Mouse (Mus musculus) cerebellum, adult 11 months (tissue): ENCODE results near the gene Myo7a.

Source experiments
- DNase-seq: peaks from one replicate; pipeline ENCODE4 v3.0.0; 2022

Myo7a gene

GRCm38 (mm10) chr7:98102488-98102887 is 16.8 kb downstream of the Myo7a start:
- DNase-seq, result no peak

DNA sequence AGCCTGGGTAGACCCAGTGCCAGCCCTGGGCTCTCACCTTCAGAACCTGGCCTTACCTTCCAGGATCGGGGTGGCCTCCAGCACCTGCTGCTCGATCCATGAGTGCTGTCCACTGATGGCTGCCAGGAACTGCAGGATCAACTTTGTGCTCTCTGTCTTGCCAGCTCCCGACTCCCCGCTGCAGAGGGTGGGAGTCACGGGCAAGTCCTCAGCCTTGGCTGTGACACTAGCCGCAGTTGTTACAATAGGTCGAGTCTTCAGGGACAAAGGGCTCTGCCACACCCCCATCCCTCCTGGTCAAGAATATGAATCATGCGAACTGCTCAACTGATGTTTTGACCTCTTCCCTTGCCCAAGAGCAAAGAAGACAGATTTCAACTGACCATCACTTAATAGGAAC is 21.8 kb downstream of the Myo7a start:
- no peak for DNase-seq

DNA sequence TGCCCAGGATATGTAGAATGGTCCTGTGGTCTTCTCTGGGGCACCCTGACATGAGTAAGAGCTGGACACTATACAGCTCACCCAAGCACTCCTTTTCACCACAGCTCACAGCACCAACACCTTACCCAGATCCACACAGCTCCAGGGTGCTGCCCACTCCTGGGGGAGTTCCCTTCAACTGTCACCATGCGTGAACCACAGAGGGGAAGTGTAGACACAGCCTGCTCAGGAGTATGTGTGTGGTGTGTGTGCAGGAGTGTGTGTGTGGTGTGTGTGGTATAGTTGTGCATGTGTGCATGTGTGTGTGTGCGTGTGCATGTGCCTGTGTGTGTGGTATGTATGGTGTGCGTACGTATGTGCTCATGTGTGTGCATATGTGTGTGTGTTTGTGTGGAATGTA is 23.5 kb downstream of the Myo7a start:
- DNase-seq, result no peak

GRCm38 (mm10) chr7:98086346-98086745 is 33.0 kb downstream of the Myo7a start:
- no peak for DNase-seq

DNA sequence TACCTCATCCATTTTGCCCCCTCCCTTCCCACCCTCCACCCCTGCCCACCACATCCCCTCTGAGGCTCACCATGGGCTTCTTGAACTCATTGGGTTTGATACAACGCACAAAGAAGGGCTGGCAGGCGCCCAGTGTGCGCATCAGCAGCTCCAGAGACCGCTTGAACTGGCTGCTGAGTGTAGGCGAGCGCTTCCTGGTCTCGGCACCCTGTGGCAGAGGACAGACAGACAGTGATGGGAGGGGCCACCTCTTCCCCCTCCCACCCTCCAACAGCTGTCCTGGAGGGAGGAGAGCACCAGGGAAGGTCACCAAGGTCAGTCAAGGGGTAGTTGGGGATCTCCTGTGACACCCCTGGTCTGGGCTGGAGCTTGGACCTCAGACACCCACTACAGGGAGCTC is 34.0 kb downstream of the Myo7a start:
- DNase-seq, result no peak

DNA sequence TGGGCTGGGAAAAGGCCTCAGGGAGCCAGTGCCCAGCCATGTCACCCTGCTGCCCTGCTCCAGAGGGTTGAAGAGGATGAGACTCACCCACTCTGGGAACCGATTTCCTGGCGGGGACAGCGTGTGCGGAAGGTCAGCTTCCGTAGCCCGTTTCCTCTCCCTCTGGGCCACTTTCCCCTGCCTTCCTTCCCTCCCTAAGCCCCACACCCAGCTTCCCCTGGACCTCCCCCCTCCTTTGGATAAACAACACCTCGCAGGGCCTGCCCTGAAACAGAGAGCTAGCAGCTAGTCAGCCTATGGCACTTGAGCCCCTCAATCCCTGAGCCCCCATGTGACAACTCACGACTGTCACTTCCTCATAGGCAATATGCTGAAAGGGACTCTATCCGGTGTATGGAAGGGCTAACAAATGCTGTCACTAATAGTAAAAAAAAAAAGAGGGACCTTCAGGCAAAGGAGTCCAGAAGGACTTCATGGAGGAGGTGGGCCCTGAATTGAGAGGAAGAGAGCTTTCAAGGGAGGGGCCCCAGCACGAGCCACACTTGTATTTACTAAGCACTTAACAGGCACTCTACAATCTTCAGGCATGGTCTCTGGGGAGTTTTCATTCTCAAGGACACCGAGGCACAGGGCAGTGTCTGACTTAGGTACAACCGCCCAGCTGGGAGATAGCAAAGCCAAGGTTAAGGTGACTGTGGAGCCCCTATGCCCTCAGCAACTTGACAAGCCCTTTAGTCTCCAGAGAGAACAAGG is 34.6 kb downstream of the Myo7a start:
- no peak for DNase-seq

DNA sequence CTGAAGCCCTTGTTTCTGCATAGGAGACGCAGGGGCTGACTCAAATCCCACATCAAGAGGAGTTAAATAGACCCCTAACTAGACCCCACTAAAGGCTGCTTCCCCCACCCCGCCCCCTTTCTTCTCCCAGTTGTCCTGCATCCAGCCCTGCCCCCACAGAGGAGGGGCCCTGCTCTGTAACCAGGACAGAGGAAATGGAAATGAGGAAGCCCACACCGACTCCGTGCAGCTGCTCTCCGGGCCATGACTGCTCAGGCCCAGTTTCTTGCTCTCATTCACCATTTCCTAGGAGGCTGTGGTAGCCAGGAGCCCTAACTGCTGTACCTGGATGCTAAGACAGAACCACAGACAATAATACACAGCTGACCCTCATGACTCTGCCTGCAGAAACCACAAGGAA is 36.9 kb downstream of the Myo7a start:
- no peak for DNase-seq

DNA sequence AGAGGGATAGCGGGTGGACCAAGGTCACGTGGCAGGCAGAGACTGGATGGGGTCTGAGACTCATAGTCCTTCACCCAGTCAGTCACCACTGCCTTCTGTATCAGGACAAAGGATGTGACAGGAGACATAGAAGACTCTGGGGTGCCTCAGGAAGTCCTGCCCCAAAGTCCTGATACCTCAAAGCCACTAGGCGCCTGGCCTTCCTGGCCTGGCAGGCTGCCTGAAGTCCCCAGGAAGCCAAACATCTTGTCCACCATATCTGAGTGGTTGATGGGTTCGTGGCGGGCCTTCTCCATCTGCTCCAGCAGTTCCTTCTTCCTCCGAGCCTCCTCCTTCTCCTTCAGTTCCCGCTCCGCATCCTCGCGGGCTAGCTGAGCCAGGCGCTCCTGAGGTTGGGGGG is 41.9 kb downstream of the Myo7a start:
- DNase-seq, result no peak

DNA sequence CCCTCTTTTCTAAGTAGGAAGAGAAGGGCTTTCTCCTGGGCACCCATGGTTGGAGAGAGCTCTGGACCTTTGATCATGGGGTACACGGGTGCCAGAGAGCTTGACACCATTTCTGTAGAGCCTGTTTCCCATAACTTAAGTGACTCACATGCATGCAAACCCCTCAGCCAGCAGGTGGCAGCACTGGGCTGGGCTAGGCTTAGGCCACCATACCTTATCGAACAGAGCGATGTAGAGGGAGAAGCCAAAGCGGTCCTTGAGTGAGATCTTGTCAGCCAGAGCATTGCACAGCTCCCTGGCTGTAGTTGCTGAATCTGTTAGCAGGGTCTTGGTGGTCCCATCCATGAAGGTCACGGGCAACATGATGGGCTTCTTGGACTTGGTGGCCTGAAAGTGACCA is 47.7 kb downstream of the Myo7a start:
- peak; percentile 73 for DNase-seq

GRCm38 (mm10) chr7:98066229-98066628 is 53.1 kb downstream of the Myo7a start:
- no peak for DNase-seq

GRCm38 (mm10) chr7:98054942-98055341 is 64.4 kb downstream of the Myo7a start:
- no peak for DNase-seq

DNA sequence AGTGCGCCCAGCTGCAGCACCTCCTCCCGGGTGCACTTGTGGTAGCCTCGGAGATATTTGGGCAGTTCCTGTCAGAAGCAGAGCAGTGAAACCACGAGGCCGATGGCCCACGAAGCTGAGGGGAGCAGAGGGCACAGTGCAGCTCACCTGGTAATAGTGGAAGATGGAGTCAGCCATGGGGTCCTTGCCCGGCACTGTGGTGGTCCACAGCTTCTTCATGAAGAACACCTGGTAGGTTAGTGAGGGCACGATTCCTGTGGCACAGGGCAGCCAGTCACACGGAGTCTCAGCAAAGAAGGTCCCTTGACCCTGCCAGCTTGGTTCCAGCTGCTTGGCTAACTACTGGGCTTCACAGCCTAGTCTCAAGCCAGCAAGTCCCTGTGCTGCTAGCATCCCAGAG is 64.9 kb downstream of the Myo7a start:
- DNase-seq, result no peak

GRCm38 (mm10) chr7:98051980-98052379 is 67.3 kb downstream of the Myo7a start:
- peak; percentile 18 for DNase-seq

- no peak for DNase-seq
These were observed 71.1 kb downstream of the Myo7a start for GRCm38 (mm10) chr7:98048101-98048824.

- no peak for DNase-seq
These were observed 116.7 kb downstream of the Myo7a start for GRCm38 (mm10) chr7:98002617-98003016.
